Mouse (Mus musculus) erythroblast, embryonic 14.5 days (primary cell): ENCODE results near the gene 4931406P16Rik.

Source experiments
- GATA1 ChIP-seq: IDR thresholded peaks from 2 replicates; pipeline ENCODE4 v1.6.1; 2012; ENCODE audit warnings: low read length, inconsistent platforms, mixed read lengths
- TAL1 ChIP-seq: IDR thresholded peaks from 3 replicates; pipeline ENCODE4 v1.6.1; 2012; ENCODE audit warnings: low read length, inconsistent platforms, mixed read lengths

- TF ChIP-seq GATA1 (no peak), TAL1 (no peak)
Measured at GRCm38 (mm10) chr7:34298818-34299217, 14.5 kb downstream of the 4931406P16Rik start.
